Comparison of ENCODE assay signal across 11 mouse cellular contexts in genomic region chr16:95893534-95894290, GRCm38 (mm10).
A peak's percentile ranks its signal among the peaks of the same experiment; 100 is the strongest.
DNase-seq lines count a peak whose midpoint lies in the region; ATAC-seq and TF ChIP-seq lines count a peak whose summit lies in the region.
"Had no signal": no experiment of that assay in that cellular context is flagged by ENCODE, and none has a peak within 500 bp of the region (broad histone marks: within the 10 kb centered on the region; RNA-seq: fewer than 3 reads in every experiment).

No protein-coding gene starts in this region.

- peak; percentile 1 for DNase-seq in kidney, adult 18-20 months
- no peak for DNase-seq in kidney, postnatal 4 days
- peak; percentile 45 to 46 for DNase-seq in B cell, adult 2 months
- DNase-seq in right cerebral cortex, postnatal 14 days = no peak
- no peak for DNase-seq in forebrain, embryonic 14.5 days (ENCODE audit: low spot score)
- DNase-seq: layer of hippocampus, postnatal 36 days had no signal

- 50% methylated on average over 6 of the region's 6 CpGs for WGBS in intestine, embryonic 15.5 days
- WGBS in small intestine, adult 2 months = 33% methylated on average over 6 of the region's 6 CpGs
- WGBS in midbrain, embryonic 13.5 days = 77% methylated on average over 6 of the region's 6 CpGs
- WGBS in forebrain, embryonic 14.5 days = 86% methylated on average over 6 of the region's 6 CpGs

- H3K27ac ChIP-seq in intestine, embryonic 15.5 days = no peak overlapping the region
- peak overlapping the region; percentile 58; the same call in 1 of the 2 replicates for H3K27ac ChIP-seq in small intestine, adult 2 months (ENCODE audit: insufficient read depth, low read depth, low read length)
- no peak overlapping the region for H3K27ac ChIP-seq in midbrain, embryonic 13.5 days
- no peak overlapping the region for H3K27ac ChIP-seq in forebrain, embryonic 14.5 days (ENCODE audit: low read depth, low read length)
- H3K27ac ChIP-seq: hindbrain, embryonic 14.5 days; lung, embryonic 15.5 days had no signal

- H3K9ac ChIP-seq in intestine, embryonic 15.5 days = no peak overlapping the region
- H3K9ac ChIP-seq in midbrain, embryonic 13.5 days (replicated peaks) = no peak overlapping the region
- H3K9ac ChIP-seq in forebrain, embryonic 14.5 days (ENCODE audit: low read length) = no peak overlapping the region
- H3K9ac ChIP-seq: hindbrain, embryonic 14.5 days; lung, embryonic 15.5 days had no signal

- ATAC-seq in intestine, embryonic 15.5 days = peak; percentile 73
- ATAC-seq in midbrain, embryonic 13.5 days = no peak
- no peak for ATAC-seq in forebrain, embryonic 14.5 days

- H3K27me3 ChIP-seq in intestine, embryonic 15.5 days (replicated peaks) = no peaks in the 10 kb centered on the region
- H3K27me3 ChIP-seq in small intestine, adult 2 months (ENCODE audit: control insufficient read depth, insufficient read depth, low read length) = no peaks in the 10 kb centered on the region
- H3K27me3 ChIP-seq in midbrain, embryonic 13.5 days = no peaks in the 10 kb centered on the region
- no peaks in the 10 kb centered on the region for H3K27me3 ChIP-seq in forebrain, embryonic 14.5 days (replicated peaks; ENCODE audit: control insufficient read depth, insufficient read depth, low read length)
- H3K27me3 ChIP-seq: lung, embryonic 15.5 days had no signal

- no peak for TF ChIP-seq CTCF in small intestine, adult 2 months (IDR thresholded peaks at IDR 0.05; ENCODE audit: extremely low read depth, insufficient read length, insufficient replicate concordance, low read depth, low read length)

- H3K4me1 ChIP-seq in intestine, embryonic 15.5 days (replicated peaks) = peaks cover 3% of the 10 kb centered on the region; the same call in 1 of the 2 replicates
- H3K4me1 ChIP-seq in small intestine, adult 2 months (ENCODE audit: control insufficient read depth, insufficient read depth, insufficient read length, low read length) = peaks cover 7% of the 10 kb centered on the region; the same call in 1 of the 2 replicates
- no peaks in the 10 kb centered on the region for H3K4me1 ChIP-seq in midbrain, embryonic 13.5 days (replicated peaks)
- no peaks in the 10 kb centered on the region for H3K4me1 ChIP-seq in forebrain, embryonic 14.5 days (ENCODE audit: control insufficient read depth, insufficient read depth, low read length)
- H3K4me1 ChIP-seq: lung, embryonic 15.5 days had no signal

- no peaks in the 10 kb centered on the region for H3K36me3 ChIP-seq in intestine, embryonic 15.5 days
- H3K36me3 ChIP-seq in small intestine, adult 2 months (ENCODE audit: control insufficient read depth, insufficient read depth, low read length) = no peaks in the 10 kb centered on the region
- H3K36me3 ChIP-seq in midbrain, embryonic 13.5 days = no peaks in the 10 kb centered on the region
- H3K36me3 ChIP-seq in forebrain, embryonic 14.5 days (ENCODE audit: control insufficient read depth, insufficient read depth, low read length) = no peaks in the 10 kb centered on the region
- H3K36me3 ChIP-seq: lung, embryonic 15.5 days had no signal

- H3K4me3 ChIP-seq in intestine, embryonic 15.5 days (replicated peaks) = no peak overlapping the region
- H3K4me3 ChIP-seq in small intestine, adult 2 months (ENCODE audit: low read depth, low read length) = no peak overlapping the region
- no peak overlapping the region for H3K4me3 ChIP-seq in midbrain, embryonic 13.5 days (replicated peaks)
- no peak overlapping the region for H3K4me3 ChIP-seq in forebrain, embryonic 14.5 days (ENCODE audit: low read depth, low read length)
- H3K4me3 ChIP-seq: lung, embryonic 15.5 days had no signal

- no peak overlapping the region for H3K4me2 ChIP-seq in intestine, embryonic 15.5 days (replicated peaks)
- no peak overlapping the region for H3K4me2 ChIP-seq in midbrain, embryonic 13.5 days (replicated peaks)
- H3K4me2 ChIP-seq in forebrain, embryonic 14.5 days (ENCODE audit: low read length) = no peak overlapping the region
- H3K4me2 ChIP-seq: hindbrain, embryonic 14.5 days; lung, embryonic 15.5 days had no signal

- no peak for TF ChIP-seq POLR2A in small intestine, adult 2 months (IDR thresholded peaks at IDR 0.05; ENCODE audit: low read depth, low read length)

- no peaks in the 10 kb centered on the region for H3K9me3 ChIP-seq in intestine, embryonic 15.5 days
- H3K9me3 ChIP-seq in midbrain, embryonic 13.5 days = no peaks in the 10 kb centered on the region
- no peaks in the 10 kb centered on the region for H3K9me3 ChIP-seq in forebrain, embryonic 14.5 days (replicated peaks; ENCODE audit: control insufficient read depth, low read length)
- H3K9me3 ChIP-seq: lung, embryonic 15.5 days had no signal

Comparison
In these comparisons a context has a peak if more than half of its experiments do, and no peak if none do; other contexts are left out.
1. DNase-seq: peak in kidney, adult 18-20 months (single experiment) and B cell, adult 2 months (2 of 2); none in kidney, postnatal 4 days (0 of 2), right cerebral cortex, postnatal 14 days (single experiment) and forebrain, embryonic 14.5 days (single experiment).